Mouse (Mus musculus): ENCODE measurements around the gene B9d2. TPM values are rescaled to one million over a fixed set of nuclear protein-coding genes. Genes with fewer than 3 reads are reported as not detected.
A peak's percentile ranks its signal among the peaks of the same experiment; 100 is the strongest.

B9d2 gene
- 25.8 and 29.0 TPM in 2 replicates for polyA plus RNA-seq (2015; fragmentation: Nextera tagmentation; extraction: Ambion mirVana)

DNA sequence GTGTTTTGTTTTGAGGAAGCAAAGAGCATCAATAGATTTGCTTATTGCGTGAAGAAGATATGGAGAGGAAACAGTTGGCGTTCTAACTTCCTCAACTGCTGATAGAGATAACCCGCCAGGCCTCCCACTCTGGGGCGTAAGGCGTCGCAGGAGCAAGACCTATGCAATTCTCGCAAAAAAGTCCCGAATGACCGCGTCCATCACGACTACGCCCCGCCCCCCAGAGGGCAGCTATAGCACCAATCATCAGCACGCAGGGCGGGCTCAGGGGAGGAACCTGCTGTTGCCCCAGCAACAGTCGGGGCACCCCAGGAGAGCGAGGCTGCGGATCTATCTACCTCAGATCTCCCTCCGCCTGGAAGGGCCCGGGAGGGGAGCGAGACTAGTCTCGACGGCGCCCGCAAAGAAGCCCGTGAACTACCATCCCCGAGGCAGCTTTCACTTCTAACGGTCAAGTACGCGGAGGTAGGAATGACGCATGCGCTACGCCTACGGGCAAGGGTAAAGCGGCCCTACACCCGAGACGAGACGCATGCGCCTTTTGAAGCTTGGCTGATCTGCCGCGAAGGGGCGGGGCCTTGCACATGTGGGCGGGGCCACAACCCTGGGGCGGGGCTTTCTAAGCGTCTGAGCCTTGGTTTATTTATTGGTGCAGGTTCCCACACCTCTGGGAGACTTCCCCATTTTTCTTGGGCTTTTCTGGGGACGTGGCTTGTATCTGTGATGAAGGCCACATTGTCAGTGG lies at the start of gene B9d2:
Gene B9d2 (plus strand): TSS at position 267 of the 745 bp plus-strand sequence.
- Histone ChIP-seq H3K4me2 (replicated peaks) (peak within 1 kb of the TSS; percentile 69), H3K27ac (peak within 1 kb of the TSS; percentile 91), H3K4me1 (peaks cover 15% of the 10 kb centered on the region), H3K36me3 (peaks cover 5% of the 10 kb centered on the region; the same call in 1 of the 2 replicates), H3K4me3 (peak within 1 kb of the TSS; percentile 66), H3K9me3 (no peaks in the 10 kb centered on the region), H3K27me3 (peaks cover 29% of the 10 kb centered on the region), H3K9ac (peak within 1 kb of the TSS; percentile 68)
- ATAC-seq (ENCODE audit: low FRiP score, low read depth), result peak; percentile 96
- WGBS, result under 1% methylated on average over 46 of the region's 46 CpGs

DNA sequence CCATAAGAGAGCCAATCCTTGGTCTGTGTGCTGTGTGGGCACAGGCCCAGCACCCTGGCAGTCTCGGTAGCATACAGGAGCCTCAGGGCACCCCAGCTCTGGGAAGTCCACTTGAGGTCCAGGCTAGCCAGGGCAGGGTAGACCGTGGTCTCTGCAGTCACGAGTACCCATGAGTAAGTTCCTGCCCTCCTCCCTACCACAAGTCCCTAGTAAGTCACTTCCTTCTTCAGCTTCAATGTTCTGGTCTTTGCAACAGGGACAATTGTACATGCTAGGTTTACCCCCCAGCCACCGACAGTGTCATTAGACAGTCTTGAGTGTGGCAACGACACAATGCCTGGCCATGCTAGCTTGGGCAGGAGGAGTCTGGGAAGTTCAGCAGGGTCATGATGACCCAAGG lies 47.9 kb upstream of the B9d2 start:
- Histone ChIP-seq H3K27ac (no peak overlapping the region), H3K36me3 (peaks cover 77% of the 10 kb centered on the region), H3K4me3 (no peak overlapping the region), H3K4me2 (replicated peaks) (no peak overlapping the region), H3K4me1 (peaks cover 5% of the 10 kb centered on the region), H3K9ac (no peak overlapping the region; the same call in 1 of the 2 replicates), H3K9me3 (no peaks in the 10 kb centered on the region), H3K27me3 (peaks cover 10% of the 10 kb centered on the region)
- ATAC-seq (ENCODE audit: low FRiP score, low read depth), result no peak
- 88% methylated on average over 5 of the region's 5 CpGs for WGBS

DNA sequence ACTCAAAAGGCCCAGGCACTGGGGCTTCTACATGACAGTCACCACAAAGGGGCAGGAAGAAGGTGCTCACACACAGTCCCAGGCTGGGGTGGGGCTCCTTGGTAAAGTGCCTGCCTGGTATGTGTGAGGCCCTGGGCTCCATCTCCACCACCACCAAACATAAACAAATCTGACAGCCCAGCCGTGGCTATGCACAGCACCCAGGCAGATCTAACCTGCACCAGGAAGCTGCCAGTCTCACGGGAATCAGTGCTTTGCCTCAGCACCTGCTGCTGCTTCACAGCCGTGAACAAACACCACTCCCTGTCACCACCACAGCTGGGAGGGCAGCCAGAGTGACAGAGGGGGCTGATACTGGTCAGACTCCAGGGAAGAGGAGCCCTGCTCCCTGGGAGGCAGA lies 44.2 kb upstream of the B9d2 start:
- H3K27ac ChIP-seq, result no peak overlapping the region
- no peaks in the 10 kb centered on the region for H3K4me1 ChIP-seq
- no peak overlapping the region for H3K9ac ChIP-seq
- no peaks in the 10 kb centered on the region for H3K9me3 ChIP-seq
- H3K27me3 ChIP-seq, result no peaks in the 10 kb centered on the region
- WGBS, result 30% methylated on average over 3 of the region's 3 CpGs
- H3K4me2 ChIP-seq (replicated peaks), result no peak overlapping the region
- no peak for ATAC-seq (ENCODE audit: low FRiP score, low read depth)
- no peak overlapping the region for H3K4me3 ChIP-seq
- peaks cover 77% of the 10 kb centered on the region for H3K36me3 ChIP-seq

DNA sequence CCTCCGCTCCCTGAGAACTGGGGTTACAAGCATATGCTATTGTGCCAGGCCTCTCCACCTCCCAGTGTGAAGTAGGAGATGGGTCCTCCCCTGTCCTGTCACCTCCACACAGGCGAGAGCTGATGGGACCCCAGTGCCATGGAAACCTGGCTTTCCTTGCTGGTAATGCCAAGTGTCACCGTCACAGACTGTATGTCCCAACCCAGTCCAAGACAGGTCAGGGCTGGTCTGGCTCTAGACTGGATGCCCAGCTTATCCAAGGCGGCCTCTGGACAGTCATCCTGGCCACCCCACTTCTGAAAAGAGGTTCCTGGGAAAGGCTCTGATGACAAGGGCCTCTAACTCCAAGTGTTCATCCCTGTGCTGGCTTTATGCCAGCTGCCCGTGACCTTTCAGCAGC lies 43.5 kb upstream of the B9d2 start:
- H3K4me3 ChIP-seq, result no peak overlapping the region
- H3K36me3 ChIP-seq, result peaks cover 76% of the 10 kb centered on the region
- ATAC-seq (ENCODE audit: low FRiP score, low read depth), result no peak
- no peak overlapping the region for H3K9ac ChIP-seq
- H3K9me3 ChIP-seq, result no peaks in the 10 kb centered on the region
- H3K4me2 ChIP-seq (replicated peaks), result no peak overlapping the region
- no peak overlapping the region for H3K27ac ChIP-seq
- no peaks in the 10 kb centered on the region for H3K27me3 ChIP-seq
- no peaks in the 10 kb centered on the region for H3K4me1 ChIP-seq
- 93% methylated on average over 5 of the region's 5 CpGs for WGBS

DNA sequence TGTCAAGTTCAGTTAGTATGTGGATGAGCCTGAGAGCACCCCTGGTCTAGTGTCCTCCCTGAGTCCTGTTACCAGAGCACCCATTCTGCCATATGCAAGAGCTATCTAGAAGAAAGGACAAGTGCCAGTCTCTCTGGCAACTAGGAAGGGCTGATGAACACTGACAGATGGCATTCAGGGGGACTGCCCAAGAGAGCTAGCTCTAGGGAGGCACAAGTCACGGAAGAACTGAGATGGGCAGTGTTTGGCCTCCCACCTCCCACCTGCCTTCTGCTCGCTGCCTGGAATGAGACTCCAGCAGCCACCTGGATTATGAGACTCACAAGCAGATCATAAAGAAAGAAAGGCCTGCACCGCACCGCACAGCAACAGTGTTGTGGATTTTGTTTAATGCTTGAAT lies 40.8 kb upstream of the B9d2 start:
- no peak for ATAC-seq (ENCODE audit: low FRiP score, low read depth)
- no peak overlapping the region for H3K4me3 ChIP-seq
- no peak overlapping the region for H3K4me2 ChIP-seq (replicated peaks)
- H3K27me3 ChIP-seq, result no peaks in the 10 kb centered on the region
- H3K27ac ChIP-seq, result no peak overlapping the region
- 94% methylated on average over 4 of the region's 4 CpGs for WGBS
- H3K9me3 ChIP-seq, result no peaks in the 10 kb centered on the region
- no peaks in the 10 kb centered on the region for H3K4me1 ChIP-seq
- no peak overlapping the region for H3K9ac ChIP-seq
- peaks cover 61% of the 10 kb centered on the region for H3K36me3 ChIP-seq

DNA sequence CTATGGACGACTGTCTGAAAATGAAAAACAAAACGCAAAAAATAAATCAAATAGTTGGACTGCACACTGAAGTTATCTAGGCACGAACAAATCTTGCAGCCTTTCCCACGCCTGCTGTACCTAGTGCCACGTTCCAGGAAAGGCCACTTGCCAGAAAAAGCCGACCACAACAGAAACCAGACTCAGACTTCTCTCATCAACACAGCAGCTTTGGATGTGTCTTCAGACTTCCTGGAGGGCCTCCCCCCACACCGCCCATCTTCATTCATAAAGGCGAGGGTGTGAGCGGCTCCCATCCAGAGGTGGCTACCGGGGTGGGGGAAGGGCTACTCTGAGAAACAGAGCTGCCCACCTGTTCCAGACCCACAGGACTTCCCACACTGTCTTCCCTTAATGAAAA lies 36.4 kb upstream of the B9d2 start:
- peaks cover 29% of the 10 kb centered on the region for H3K36me3 ChIP-seq
- H3K27me3 ChIP-seq, result no peaks in the 10 kb centered on the region
- WGBS, result 84% methylated on average over 10 of the region's 10 CpGs
- no peak overlapping the region for H3K27ac ChIP-seq
- no peak overlapping the region for H3K4me3 ChIP-seq
- ATAC-seq (ENCODE audit: low FRiP score, low read depth), result no peak
- no peaks in the 10 kb centered on the region for H3K4me1 ChIP-seq
- H3K9ac ChIP-seq, result no peak overlapping the region
- H3K4me2 ChIP-seq (replicated peaks), result no peak overlapping the region
- H3K9me3 ChIP-seq, result no peaks in the 10 kb centered on the region

DNA sequence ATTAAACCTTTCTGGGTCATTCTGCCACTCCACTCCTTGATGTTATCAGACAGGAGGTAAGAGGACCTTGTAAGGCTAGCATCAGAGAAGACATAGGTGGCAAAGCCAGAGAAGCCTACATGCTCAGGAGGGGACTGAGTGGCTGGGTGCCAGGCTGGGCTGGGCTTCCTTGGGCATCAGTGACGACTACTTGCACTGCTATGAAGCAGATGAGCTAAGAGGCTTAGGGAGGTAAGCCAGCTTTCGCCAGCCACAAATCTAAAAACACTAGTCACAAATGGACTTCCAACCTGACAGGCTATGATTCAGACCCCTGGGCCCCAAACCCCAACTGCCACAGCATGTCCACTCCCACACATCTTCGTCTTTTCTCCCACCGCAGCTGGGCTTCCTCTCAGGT lies 35.9 kb upstream of the B9d2 start:
- ATAC-seq (ENCODE audit: low FRiP score, low read depth), result no peak
- peaks cover 26% of the 10 kb centered on the region for H3K36me3 ChIP-seq
- H3K4me1 ChIP-seq, result no peaks in the 10 kb centered on the region
- no peak overlapping the region for H3K27ac ChIP-seq
- H3K4me2 ChIP-seq (replicated peaks), result no peak overlapping the region
- no peak overlapping the region for H3K4me3 ChIP-seq
- H3K9ac ChIP-seq, result no peak overlapping the region
- WGBS, result 77% methylated on average over 4 of the region's 4 CpGs
- H3K9me3 ChIP-seq, result no peaks in the 10 kb centered on the region
- no peaks in the 10 kb centered on the region for H3K27me3 ChIP-seq

DNA sequence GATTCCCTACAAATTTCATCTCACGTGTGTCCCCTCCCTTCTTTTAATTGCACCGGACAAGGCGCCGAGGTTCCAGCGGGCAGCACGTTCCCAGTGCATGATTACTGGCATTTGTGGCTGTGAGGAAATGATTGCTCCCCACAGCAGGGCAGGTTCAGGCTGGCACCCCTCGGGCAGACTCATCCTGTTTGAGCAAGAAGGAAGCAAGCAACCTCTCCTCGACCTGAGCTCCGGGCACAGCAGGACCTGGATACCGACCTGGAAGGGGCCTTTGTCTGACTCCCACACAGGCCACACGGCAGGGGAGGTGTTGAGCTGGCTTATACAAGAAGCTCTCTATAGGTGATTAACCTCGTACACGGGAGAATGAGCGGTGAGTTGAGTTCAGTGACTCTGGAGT lies 35.5 kb upstream of the B9d2 start:
- Histone ChIP-seq H3K27me3 (no peaks in the 10 kb centered on the region), H3K4me2 (replicated peaks) (no peak overlapping the region), H3K9ac (no peak overlapping the region), H3K9me3 (no peaks in the 10 kb centered on the region), H3K36me3 (peaks cover 25% of the 10 kb centered on the region), H3K27ac (no peak overlapping the region), H3K4me1 (no peaks in the 10 kb centered on the region), H3K4me3 (no peak overlapping the region)
- WGBS, result 70% methylated on average over 14 of the region's 14 CpGs
- ATAC-seq (ENCODE audit: low FRiP score, low read depth), result no peak

DNA sequence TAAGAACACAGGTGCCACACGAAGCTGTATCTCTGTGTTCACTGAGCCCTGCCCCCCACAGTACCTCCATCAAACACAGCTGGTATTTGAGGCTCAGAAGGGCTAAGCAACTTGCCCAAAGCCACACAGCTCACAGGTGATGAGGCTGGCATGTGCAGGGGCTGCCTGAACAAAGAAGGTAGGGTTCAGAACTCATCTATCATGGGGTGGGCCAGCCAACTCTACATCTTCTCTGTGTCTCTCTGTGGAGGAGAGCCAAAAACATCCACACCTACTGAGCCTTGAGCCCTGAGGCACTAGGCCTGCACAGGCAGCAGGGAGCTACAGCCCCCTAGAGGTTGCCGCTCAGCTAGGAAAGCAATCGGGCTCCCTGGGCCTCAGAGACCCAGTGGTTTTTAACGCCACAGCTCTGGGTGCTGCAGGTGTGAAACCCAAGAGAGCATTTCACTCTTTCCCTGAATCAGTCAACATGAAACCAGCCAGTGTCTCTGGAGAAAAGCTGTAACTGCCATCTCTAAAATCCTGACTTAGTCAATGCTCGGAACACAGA lies 32.9 kb upstream of the B9d2 start:
- no peak overlapping the region for H3K9ac ChIP-seq
- H3K4me2 ChIP-seq (replicated peaks), result no peak overlapping the region
- no peaks in the 10 kb centered on the region for H3K27me3 ChIP-seq
- H3K4me3 ChIP-seq, result no peak overlapping the region
- no peaks in the 10 kb centered on the region for H3K4me1 ChIP-seq
- WGBS, result 51% methylated on average over 5 of the region's 5 CpGs
- ATAC-seq (ENCODE audit: low FRiP score, low read depth), result no peak
- peaks cover 8% of the 10 kb centered on the region; the same call in 1 of the 2 replicates for H3K36me3 ChIP-seq
- H3K27ac ChIP-seq, result no peak overlapping the region
- H3K9me3 ChIP-seq, result no peaks in the 10 kb centered on the region

DNA sequence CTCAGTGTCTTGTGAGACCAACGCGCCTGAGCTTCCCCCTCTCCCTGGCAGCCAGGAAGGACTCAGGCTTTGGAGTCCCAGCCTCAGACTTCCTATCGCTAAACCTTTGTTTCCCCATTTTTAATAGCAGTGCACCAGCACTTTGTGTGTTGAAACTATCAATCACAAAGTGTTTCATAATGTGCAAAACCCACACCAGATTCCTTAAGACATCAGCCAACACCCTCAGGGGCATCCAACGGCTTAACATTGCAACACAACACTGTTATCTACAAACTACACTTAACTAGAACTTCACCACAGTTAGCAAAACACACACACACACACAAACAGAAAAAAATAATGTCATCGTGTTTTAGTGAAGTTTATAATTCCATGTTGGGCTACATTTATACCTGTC lies 30.7 kb upstream of the B9d2 start:
- 83% methylated on average over 5 of the region's 5 CpGs for WGBS
- H3K9ac ChIP-seq, result no peak overlapping the region
- no peaks in the 10 kb centered on the region for H3K27me3 ChIP-seq
- no peak overlapping the region for H3K4me2 ChIP-seq (replicated peaks)
- H3K9me3 ChIP-seq, result no peaks in the 10 kb centered on the region
- ATAC-seq (ENCODE audit: low FRiP score, low read depth), result no peak
- H3K4me1 ChIP-seq, result no peaks in the 10 kb centered on the region
- no peak overlapping the region for H3K27ac ChIP-seq
- no peak overlapping the region for H3K4me3 ChIP-seq
- peaks cover 7% of the 10 kb centered on the region; the same call in 1 of the 2 replicates for H3K36me3 ChIP-seq

DNA sequence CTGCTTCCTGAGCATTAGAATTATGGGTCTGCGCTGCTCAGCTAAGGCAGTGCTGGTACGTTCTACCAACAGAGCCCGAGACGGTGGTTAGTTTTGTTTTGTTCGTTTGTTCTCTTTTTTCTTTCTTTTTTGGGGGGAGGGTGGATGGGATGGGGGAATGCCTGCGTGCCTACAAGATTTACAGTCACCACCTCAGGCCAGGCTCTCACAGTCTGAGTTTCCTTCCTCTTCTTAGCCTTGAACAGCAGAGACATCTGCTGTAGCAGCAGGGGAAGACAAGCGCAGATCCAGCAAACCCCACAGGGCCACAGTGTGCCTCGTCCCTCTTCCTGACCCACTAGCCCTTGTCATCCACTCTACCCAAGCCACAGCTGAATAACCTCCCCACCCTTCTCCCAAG lies 29.3 kb upstream of the B9d2 start:
- H3K27ac ChIP-seq, result no peak overlapping the region
- H3K36me3 ChIP-seq, result no peaks in the 10 kb centered on the region; the same call in 1 of the 2 replicates
- H3K4me3 ChIP-seq, result no peak overlapping the region
- no peak for ATAC-seq (ENCODE audit: low FRiP score, low read depth)
- H3K4me2 ChIP-seq (replicated peaks), result no peak overlapping the region
- H3K4me1 ChIP-seq, result no peaks in the 10 kb centered on the region
- H3K27me3 ChIP-seq, result no peaks in the 10 kb centered on the region
- 90% methylated on average over 8 of the region's 8 CpGs for WGBS
- H3K9ac ChIP-seq, result no peak overlapping the region
- no peaks in the 10 kb centered on the region for H3K9me3 ChIP-seq

DNA sequence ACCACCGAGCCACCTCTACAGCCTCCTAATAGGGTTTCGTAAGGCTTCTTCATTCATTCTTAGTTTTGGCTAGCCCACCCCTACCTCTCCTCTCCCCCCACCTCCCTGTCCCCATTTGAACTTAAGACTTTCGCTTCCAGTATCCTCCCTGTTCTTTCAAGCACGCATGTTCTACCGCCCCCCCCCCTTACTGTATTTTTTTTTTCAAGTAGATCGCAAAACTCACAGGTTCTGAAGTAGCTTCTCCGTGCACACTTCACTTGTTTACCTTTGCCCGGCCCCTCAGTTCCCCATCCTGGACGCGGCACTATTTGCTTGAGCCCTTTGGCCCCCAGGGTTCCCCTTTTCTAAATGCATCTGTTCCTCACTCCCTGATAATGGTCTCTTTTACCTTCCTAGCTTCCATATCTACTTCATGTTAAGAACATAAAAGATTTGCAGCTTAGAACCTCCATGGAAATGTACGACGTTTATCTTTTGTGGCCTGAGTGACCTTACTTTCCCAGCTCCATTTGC lies 28.3 kb upstream of the B9d2 start:
- H3K9ac ChIP-seq, result no peak overlapping the region
- no peak overlapping the region for H3K27ac ChIP-seq
- H3K4me1 ChIP-seq, result peaks cover 3% of the 10 kb centered on the region
- H3K9me3 ChIP-seq, result no peaks in the 10 kb centered on the region
- H3K27me3 ChIP-seq, result no peaks in the 10 kb centered on the region
- no peak for ATAC-seq (ENCODE audit: low FRiP score, low read depth)
- H3K4me2 ChIP-seq (replicated peaks), result no peak overlapping the region
- H3K36me3 ChIP-seq, result no peaks in the 10 kb centered on the region; the same call in 1 of the 2 replicates
- H3K4me3 ChIP-seq, result no peak overlapping the region
- 90% methylated on average over 12 of the region's 12 CpGs for WGBS

Data from limb, embryonic 13.5 days (tissue).